Mouse (Mus musculus) midbrain, postnatal 0 days (tissue): ENCODE measurements at regions not wholly inside any gene's neighbourhood (a gene's known extent, or its start where the extent isn't known, plus 50 kb on each side); places are given as distances from the start of the nearest gene placed in this dataset.

Source experiments
- ATAC-seq: fragments of 200-750 bp; cut with Nextera tagmentation; 2 replicates; pipeline ENCODE4 v1.8.0; 2017; ENCODE audit warnings: moderate number of reproducible peaks, mild to moderate bottlenecking, moderate TSS enrichment, moderate library complexity; ENCODE audit not compliant: low FRiP score
- DNase-seq: peaks from one replicate; pipeline ENCODE4 v3.0.0-alpha.2; 2015; ENCODE audit warnings: low spot score
- H3K27ac ChIP-seq: fragments of 300-500 bp; sonication (generic); 2 replicates; pipeline ENCODE4 v1.5.1; 2014; ENCODE audit warnings: low read depth, mild to moderate bottlenecking, low read length, mixed read lengths
- H3K27me3 ChIP-seq: fragments of 300-500 bp; sonication (generic); 2 replicates; pipeline ENCODE4 v1.6.1; 2014; ENCODE audit warnings: low read length, control low read depth, mixed read lengths; ENCODE audit not compliant: insufficient read depth
- H3K36me3 ChIP-seq: fragments of 300-500 bp; sonication (generic); 2 replicates; pipeline ENCODE4 v1.6.1; 2014; ENCODE audit warnings: low read length, control low read depth, mixed read lengths; ENCODE audit not compliant: insufficient read depth
- H3K4me1 ChIP-seq: fragments of 300-500 bp; sonication (generic); 2 replicates; pipeline ENCODE4 v1.6.1; 2014; ENCODE audit warnings: mild to moderate bottlenecking, control low read depth, antibody characterized with exemption, low read length, mixed read lengths; ENCODE audit not compliant: insufficient read depth
- H3K4me2 ChIP-seq: fragments of 300-500 bp; sonication (generic); 2 replicates; pipeline ENCODE4 v1.6.1; 2014; ENCODE audit warnings: low read depth, mild to moderate bottlenecking, low read length, mixed read lengths; ENCODE audit not compliant: poor library complexity, severe bottlenecking
- H3K4me3 ChIP-seq: fragments of 300-500 bp; sonication (generic); 2 replicates; pipeline ENCODE4 v1.5.1; 2014; ENCODE audit warnings: low read depth, mild to moderate bottlenecking, low read length, moderate library complexity
- H3K9ac ChIP-seq: fragments of 300-500 bp; sonication (generic); replicated peaks from 2 replicates; pipeline ENCODE4 v1.6.1; 2014; ENCODE audit warnings: mild to moderate bottlenecking, low read length, moderate library complexity, mixed read lengths; ENCODE audit not compliant: poor library complexity, severe bottlenecking
- H3K9me3 ChIP-seq: fragments of 300-500 bp; sonication (generic); 2 replicates; pipeline ENCODE4 v1.6.1; 2016; ENCODE audit warnings: low read length, control low read depth
- CTCF ChIP-seq: IDR thresholded peaks from 2 replicates; pipeline ENCODE4 v1.5.1; 2016; ENCODE audit warnings: antibody characterized with exemption, mild to moderate bottlenecking
- WGBS: fragments of 180-500 bp; shearing (Covaris S2); extraction: QIAGEN DNeasy Blood & Tissue Kit; methylation state at CpG from one replicate; pipeline ENCODE4 v1.1.7; 2014; 5-methylcytosine and 5-hydroxymethylcytosine counted together

- no peak overlapping the region for H3K27ac ChIP-seq
- H3K4me2 ChIP-seq = no peak overlapping the region
- H3K36me3 ChIP-seq = no peaks in the 10 kb centered on the region
- no peaks in the 10 kb centered on the region for H3K9me3 ChIP-seq
- DNase-seq = no peak
- TF ChIP-seq CTCF = no peak
- no peak overlapping the region for H3K9ac ChIP-seq
- ATAC-seq = no peak
- no peaks in the 10 kb centered on the region for H3K4me1 ChIP-seq
- no peak overlapping the region for H3K4me3 ChIP-seq
- no peaks in the 10 kb centered on the region for H3K27me3 ChIP-seq
- 59% methylated on average over 8 of the region's 9 CpGs for WGBS
These were observed 157.4 kb downstream of the Nrip1 start for GRCm38 (mm10) chr16:76216184-76216583.

GRCm38 (mm10) chr16:76215558-76215957 lies 158.1 kb downstream of the Nrip1 start:
- no peak for TF ChIP-seq CTCF
- Histone ChIP-seq H3K4me3 (no peak overlapping the region), H3K9ac (no peak overlapping the region), H3K4me1 (no peaks in the 10 kb centered on the region), H3K36me3 (no peaks in the 10 kb centered on the region), H3K4me2 (no peak overlapping the region), H3K27ac (no peak overlapping the region), H3K27me3 (no peaks in the 10 kb centered on the region), H3K9me3 (no peaks in the 10 kb centered on the region)
- ATAC-seq (no peak), DNase-seq (no peak)
- 79% methylated on average over 5 of the region's 5 CpGs for WGBS

GRCm38 (mm10) chr16:76201773-76202571 lies 171.7 kb downstream of the Nrip1 start:
- Histone ChIP-seq H3K27me3 (no peaks in the 10 kb centered on the region), H3K4me2 (no peak overlapping the region), H3K4me1 (no peaks in the 10 kb centered on the region), H3K36me3 (no peaks in the 10 kb centered on the region), H3K9me3 (no peaks in the 10 kb centered on the region), H3K27ac (no peak overlapping the region), H3K9ac (no peak overlapping the region), H3K4me3 (no peak overlapping the region)
- peak; percentile 33 for TF ChIP-seq CTCF
- WGBS = 69% methylated on average over 11 of the region's 11 CpGs
- DNase-seq (peak; percentile 17), ATAC-seq (no peak)

GRCm38 (mm10) chr16:76200801-76201728 lies 172.6 kb downstream of the Nrip1 start:
- Histone ChIP-seq H3K36me3 (no peaks in the 10 kb centered on the region), H3K4me1 (no peaks in the 10 kb centered on the region), H3K4me3 (no peak overlapping the region), H3K27me3 (no peaks in the 10 kb centered on the region), H3K9me3 (no peaks in the 10 kb centered on the region), H3K9ac (no peak overlapping the region), H3K4me2 (no peak overlapping the region), H3K27ac (no peak overlapping the region)
- no peak for TF ChIP-seq CTCF
- ATAC-seq (no peak), DNase-seq (no peak)
- WGBS = 73% methylated on average over 9 of the region's 9 CpGs

- WGBS = 86% methylated on average over 3 of the region's 3 CpGs
These were observed 173.4 kb downstream of the Nrip1 start for GRCm38 (mm10) chr16:76200268-76200667.

GRCm38 (mm10) chr16:76199006-76199405 lies 174.6 kb downstream of the Nrip1 start:
- WGBS = 83% methylated on average over 3 of the region's 3 CpGs

More at GRCm38 (mm10) chr16:76200268-76200667, 173.4 kb downstream of the Nrip1 start:
- no peaks in the 10 kb centered on the region for H3K36me3 ChIP-seq
- no peak overlapping the region for H3K9ac ChIP-seq
- H3K4me3 ChIP-seq = no peak overlapping the region
- ATAC-seq = no peak
- TF ChIP-seq CTCF = peak; percentile 52
- peak; percentile 29 for DNase-seq
- H3K9me3 ChIP-seq = no peaks in the 10 kb centered on the region
- H3K4me2 ChIP-seq = no peak overlapping the region
- no peaks in the 10 kb centered on the region for H3K4me1 ChIP-seq
- H3K27ac ChIP-seq = no peak overlapping the region
- no peaks in the 10 kb centered on the region for H3K27me3 ChIP-seq

More at GRCm38 (mm10) chr16:76199006-76199405, 174.6 kb downstream of the Nrip1 start:
- no peak for TF ChIP-seq CTCF
- no peak overlapping the region for H3K9ac ChIP-seq
- H3K27me3 ChIP-seq = no peaks in the 10 kb centered on the region
- H3K36me3 ChIP-seq = no peaks in the 10 kb centered on the region
- H3K27ac ChIP-seq = no peak overlapping the region
- DNase-seq (no peak), ATAC-seq (no peak)
- no peak overlapping the region for H3K4me3 ChIP-seq
- H3K4me1 ChIP-seq = no peaks in the 10 kb centered on the region
- H3K9me3 ChIP-seq = no peaks in the 10 kb centered on the region
- no peak overlapping the region for H3K4me2 ChIP-seq
